Mouse (Mus musculus) neural tube, embryonic 12.5 days (tissue): Measurements from ENCODE around the gene Zfyve1. TPM values are rescaled to one million over a fixed set of nuclear protein-coding genes. Genes with fewer than 3 reads are reported as not detected.
A peak's percentile ranks its signal among the peaks of the same experiment; 100 is the strongest.

Source experiments
- ATAC-seq: fragments of 200-750 bp; cut with Nextera tagmentation; 2 replicates; pipeline ENCODE4 v1.8.0; 2017; ENCODE audit warnings: low read depth, mild to moderate bottlenecking, moderate TSS enrichment, moderate library complexity; ENCODE audit not compliant: low FRiP score
- H3K27ac ChIP-seq: fragments of 300-500 bp; sonication (generic); 2 replicates; pipeline ENCODE4 v1.5.1; 2016
- H3K27me3 ChIP-seq: fragments of 300-500 bp; sonication (generic); replicated peaks from 2 replicates; pipeline ENCODE4 v1.6.1; 2016; ENCODE audit warnings: mild to moderate bottlenecking
- H3K36me3 ChIP-seq: fragments of 300-500 bp; sonication (generic); 2 replicates; pipeline ENCODE4 v1.6.1; 2016; ENCODE audit warnings: mild to moderate bottlenecking
- H3K4me1 ChIP-seq: fragments of 300-500 bp; sonication (generic); 2 replicates; pipeline ENCODE4 v1.6.1; 2016
- H3K4me2 ChIP-seq: fragments of 300-500 bp; sonication (generic); replicated peaks from 2 replicates; pipeline ENCODE4 v1.6.1; 2016; ENCODE audit warnings: mild to moderate bottlenecking
- H3K4me3 ChIP-seq: fragments of 300-500 bp; sonication (generic); 2 replicates; pipeline ENCODE4 v1.5.1; 2016
- H3K9ac ChIP-seq: fragments of 300-500 bp; sonication (generic); 2 replicates; pipeline ENCODE4 v1.6.1; 2016; ENCODE audit warnings: mild to moderate bottlenecking
- H3K9me3 ChIP-seq: fragments of 300-500 bp; sonication (generic); 2 replicates; pipeline ENCODE4 v1.6.1; 2016; ENCODE audit warnings: mild to moderate bottlenecking
- WGBS: fragments of 180-500 bp; shearing (Covaris S2); methylation state at CpG from one replicate; pipeline ENCODE4 v1.1.7; 2016; 5-methylcytosine and 5-hydroxymethylcytosine counted together
- polyA plus RNA-seq: library from polyadenylated mRNA; unstranded; fragments of >200 nt; fragmentation: Nextera tagmentation; extraction: Ambion mirVana; gene quantifications from 2 replicates; pipeline ENCODE4 v1.2.1, GENCODE M21; 2016

Gene Zfyve1
- polyA plus RNA-seq, 1 experiment from 2014 or later: 34.7 TPM

DNA sequence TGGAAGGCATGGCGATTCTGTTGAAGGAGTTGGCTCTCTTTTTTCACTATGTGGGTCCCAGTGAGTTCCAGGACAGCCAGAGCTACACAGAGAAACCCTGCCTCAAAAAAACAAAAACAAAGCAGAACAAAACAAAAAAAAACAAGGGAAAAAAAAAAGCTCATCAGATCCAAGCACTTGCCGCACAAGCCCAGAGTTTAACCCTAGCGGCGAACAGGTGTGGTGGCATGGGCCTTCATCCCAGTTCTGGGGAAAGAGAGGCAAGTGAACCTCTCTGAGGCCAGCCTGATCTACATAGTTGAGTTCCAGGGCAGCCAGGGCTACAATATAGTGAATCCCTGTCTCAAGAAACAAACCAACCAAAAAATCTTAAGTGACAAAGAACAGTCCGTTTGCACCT is 19.6 kb downstream of the Zfyve1 start:
- no peak for ATAC-seq
- H3K9ac ChIP-seq: no peak overlapping the region
- peaks cover 12% of the 10 kb centered on the region; the same call in 1 of the 2 replicates for H3K4me1 ChIP-seq
- peaks cover 42% of the 10 kb centered on the region for H3K36me3 ChIP-seq
- H3K4me3 ChIP-seq: no peak overlapping the region
- H3K9me3 ChIP-seq: no peaks in the 10 kb centered on the region
- H3K27me3 ChIP-seq: no peaks in the 10 kb centered on the region
- WGBS: 95% methylated on average over 5 of the region's 5 CpGs
- H3K27ac ChIP-seq: no peak overlapping the region
- no peak overlapping the region for H3K4me2 ChIP-seq

DNA sequence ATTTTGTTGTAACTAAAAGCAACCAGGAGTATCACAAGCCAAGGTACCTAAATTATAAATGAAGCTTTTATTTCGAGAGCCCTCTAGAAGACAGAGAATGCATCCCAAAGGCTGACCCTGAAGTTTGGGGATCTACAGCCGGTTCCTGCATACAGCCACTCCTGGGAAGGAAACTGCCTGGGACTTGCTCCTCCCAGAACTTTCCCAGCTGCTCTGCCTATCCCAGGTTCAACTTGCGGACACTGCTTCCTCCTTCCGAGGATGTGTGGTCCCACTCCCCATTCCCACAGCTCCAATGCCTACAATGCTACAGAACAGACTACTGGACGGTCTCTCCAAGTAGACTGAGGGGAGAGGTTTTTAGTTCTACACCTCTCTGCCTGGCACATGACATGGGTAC is 24.3 kb downstream of the Zfyve1 start:
- WGBS: 87% methylated on average over 5 of the region's 5 CpGs
- Histone ChIP-seq H3K9ac (no peak overlapping the region), H3K36me3 (peaks cover 71% of the 10 kb centered on the region), H3K4me1 (no peaks in the 10 kb centered on the region), H3K4me2 (no peak overlapping the region), H3K27me3 (no peaks in the 10 kb centered on the region), H3K9me3 (no peaks in the 10 kb centered on the region), H3K27ac (no peak overlapping the region), H3K4me3 (no peak overlapping the region)
- no peak for ATAC-seq

DNA sequence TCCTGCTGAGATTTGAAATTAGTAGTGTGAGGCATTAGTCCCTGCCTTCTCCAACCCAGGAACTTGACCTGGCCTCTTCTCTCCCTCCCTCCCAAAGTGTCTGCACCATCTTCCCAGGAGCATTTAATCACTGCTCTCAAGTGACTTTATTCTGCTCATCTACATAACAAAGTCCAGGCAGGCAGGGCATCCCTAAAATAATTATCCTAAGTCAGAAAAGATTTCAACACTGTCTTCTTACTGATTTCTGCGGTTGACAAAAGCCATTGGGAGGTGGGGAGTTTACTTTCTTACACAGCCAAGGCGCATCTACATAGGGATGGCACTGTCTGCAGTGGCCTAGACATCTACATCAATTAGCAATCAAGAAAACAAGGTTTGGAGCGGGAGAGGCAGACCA is 27.2 kb downstream of the Zfyve1 start:
- Histone ChIP-seq H3K9me3 (no peaks in the 10 kb centered on the region), H3K4me1 (no peaks in the 10 kb centered on the region), H3K36me3 (peaks cover 77% of the 10 kb centered on the region), H3K27ac (no peak overlapping the region), H3K27me3 (no peaks in the 10 kb centered on the region), H3K4me2 (no peak overlapping the region), H3K4me3 (no peak overlapping the region), H3K9ac (no peak overlapping the region)
- WGBS: 77% methylated on average over 3 of the region's 3 CpGs
- no peak for ATAC-seq

GRCm38 (mm10) chr12:83562589-83562988 is 34.4 kb downstream of the Zfyve1 start:
- peaks cover 78% of the 10 kb centered on the region for H3K36me3 ChIP-seq
- no peak overlapping the region for H3K4me3 ChIP-seq
- H3K4me1 ChIP-seq: no peaks in the 10 kb centered on the region
- H3K27me3 ChIP-seq: no peaks in the 10 kb centered on the region
- H3K27ac ChIP-seq: no peak overlapping the region
- no peaks in the 10 kb centered on the region for H3K9me3 ChIP-seq
- 95% methylated on average over 3 of the region's 3 CpGs for WGBS
- H3K4me2 ChIP-seq: no peak overlapping the region
- no peak overlapping the region for H3K9ac ChIP-seq
- no peak for ATAC-seq

DNA sequence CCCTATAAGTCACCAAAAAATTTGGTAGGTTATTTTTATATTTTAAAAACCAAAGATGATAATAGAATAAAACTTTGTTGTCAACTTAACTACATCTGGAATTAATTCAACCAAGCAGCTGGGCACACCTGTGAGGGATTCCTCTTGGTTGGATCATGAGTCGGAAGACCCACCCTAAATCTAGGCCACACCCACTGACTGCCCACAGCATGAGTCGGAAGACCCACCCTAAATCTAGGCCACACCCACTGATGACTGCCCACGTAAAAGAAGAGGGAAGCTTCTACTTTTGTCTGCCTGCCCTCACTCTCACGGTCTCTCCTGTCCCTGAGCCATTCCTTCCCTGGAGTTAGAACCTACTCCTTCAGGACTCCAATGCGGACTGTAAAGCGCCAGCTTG is 36.8 kb downstream of the Zfyve1 start:
- 69% methylated on average over 6 of the region's 6 CpGs for WGBS
- no peaks in the 10 kb centered on the region for H3K9me3 ChIP-seq
- H3K27ac ChIP-seq: no peak overlapping the region
- no peaks in the 10 kb centered on the region for H3K27me3 ChIP-seq
- no peak for ATAC-seq
- H3K4me1 ChIP-seq: no peaks in the 10 kb centered on the region
- no peak overlapping the region for H3K4me3 ChIP-seq
- H3K4me2 ChIP-seq: no peak overlapping the region
- H3K36me3 ChIP-seq: peaks cover 81% of the 10 kb centered on the region
- H3K9ac ChIP-seq: no peak overlapping the region

DNA sequence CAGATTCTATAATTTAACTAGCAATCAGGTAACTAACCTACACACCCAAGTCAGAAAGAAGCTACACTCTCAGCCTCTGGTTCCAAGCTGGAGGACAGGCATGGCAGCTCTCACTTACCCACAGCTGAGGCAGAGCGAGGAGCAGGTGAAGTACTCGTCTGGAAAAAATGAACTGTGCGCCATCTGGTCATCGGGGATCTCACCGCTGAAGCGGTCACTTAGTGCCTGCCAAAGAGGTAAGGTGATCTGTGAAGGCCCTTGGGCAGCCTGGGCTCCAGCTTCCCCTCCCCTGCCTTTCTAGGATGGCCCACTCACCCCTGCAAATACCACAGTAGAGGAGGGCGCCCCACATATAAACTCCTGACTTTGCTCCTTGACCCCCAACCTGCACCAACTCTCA is 38.5 kb downstream of the Zfyve1 start:
- H3K27me3 ChIP-seq: no peaks in the 10 kb centered on the region
- peaks cover 86% of the 10 kb centered on the region for H3K36me3 ChIP-seq
- H3K27ac ChIP-seq: no peak overlapping the region
- no peaks in the 10 kb centered on the region for H3K4me1 ChIP-seq
- no peaks in the 10 kb centered on the region for H3K9me3 ChIP-seq
- WGBS: 92% methylated on average over 7 of the region's 7 CpGs
- H3K4me2 ChIP-seq: no peak overlapping the region
- no peak overlapping the region for H3K4me3 ChIP-seq
- H3K9ac ChIP-seq: no peak overlapping the region
- ATAC-seq: no peak

DNA sequence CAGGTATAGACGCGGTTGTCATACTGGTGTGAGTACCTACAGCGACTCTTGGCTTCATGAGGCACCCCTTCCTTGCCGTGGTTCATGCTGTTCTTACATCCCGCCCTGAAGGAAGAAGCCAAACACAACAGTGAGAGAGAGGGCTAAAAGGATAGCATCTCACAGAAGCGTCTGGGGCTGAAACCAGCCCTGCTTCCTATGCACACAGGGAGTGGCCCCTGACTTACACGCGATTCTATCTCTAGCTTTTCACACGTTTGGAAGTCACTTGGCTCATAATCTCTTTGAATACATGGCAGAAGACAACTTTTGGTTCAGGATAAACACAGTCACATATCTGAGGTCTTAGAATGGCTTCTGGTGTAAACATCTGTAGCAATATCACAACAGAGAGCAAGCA is 41.4 kb downstream of the Zfyve1 start:
- Histone ChIP-seq H3K9ac (no peak overlapping the region), H3K36me3 (peaks cover 85% of the 10 kb centered on the region), H3K4me1 (no peaks in the 10 kb centered on the region), H3K27me3 (no peaks in the 10 kb centered on the region), H3K4me2 (no peak overlapping the region), H3K27ac (no peak overlapping the region), H3K9me3 (no peaks in the 10 kb centered on the region), H3K4me3 (no peak overlapping the region)
- no peak for ATAC-seq
- WGBS: 77% methylated on average over 9 of the region's 9 CpGs

- Histone ChIP-seq H3K27me3 (no peaks in the 10 kb centered on the region), H3K4me3 (no peak overlapping the region), H3K4me1 (no peaks in the 10 kb centered on the region), H3K27ac (no peak overlapping the region), H3K36me3 (peaks cover 94% of the 10 kb centered on the region), H3K9ac (no peak overlapping the region), H3K4me2 (no peak overlapping the region), H3K9me3 (no peaks in the 10 kb centered on the region)
- ATAC-seq: no peak
- 93% methylated on average over 4 of the region's 4 CpGs for WGBS
Measured at GRCm38 (mm10) chr12:83553816-83554215, 43.2 kb downstream of the Zfyve1 start.

DNA sequence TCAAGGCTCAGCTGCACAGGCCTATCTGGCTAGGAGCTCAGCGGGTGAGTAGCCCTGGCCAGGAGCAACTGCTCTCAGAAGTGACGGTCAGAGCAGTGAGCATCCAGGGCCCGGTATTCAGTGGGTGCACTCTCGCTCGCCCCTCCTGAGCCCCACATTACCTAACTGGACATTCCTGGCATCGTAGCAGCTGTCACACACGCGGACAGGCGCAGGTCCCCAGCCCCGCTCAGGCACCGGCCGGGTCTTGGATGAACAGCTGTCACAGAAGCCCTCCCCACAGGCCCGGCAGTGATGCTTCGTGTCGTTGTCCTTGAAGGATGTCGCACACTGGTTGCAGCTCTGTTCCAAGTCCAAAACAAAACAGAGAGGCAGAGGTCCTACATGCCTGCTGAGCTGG is 45.7 kb downstream of the Zfyve1 start:
- Histone ChIP-seq H3K27me3 (no peaks in the 10 kb centered on the region), H3K27ac (no peak overlapping the region), H3K9ac (no peak overlapping the region), H3K4me2 (no peak overlapping the region), H3K9me3 (no peaks in the 10 kb centered on the region), H3K4me1 (no peaks in the 10 kb centered on the region), H3K36me3 (peaks cover 91% of the 10 kb centered on the region), H3K4me3 (no peak overlapping the region)
- 92% methylated on average over 16 of the region's 16 CpGs for WGBS
- no peak for ATAC-seq

GRCm38 (mm10) chr12:83544791-83545190 is 52.2 kb downstream of the Zfyve1 start:
- Histone ChIP-seq H3K27ac (no peak overlapping the region), H3K36me3 (peaks cover 60% of the 10 kb centered on the region), H3K9me3 (no peaks in the 10 kb centered on the region), H3K4me1 (no peaks in the 10 kb centered on the region), H3K4me2 (no peak overlapping the region), H3K27me3 (no peaks in the 10 kb centered on the region), H3K4me3 (no peak overlapping the region), H3K9ac (no peak overlapping the region)
- no peak for ATAC-seq

GRCm38 (mm10) chr12:83543997-83544396 is 53.0 kb downstream of the Zfyve1 start:
- no peak overlapping the region for H3K4me2 ChIP-seq
- no peaks in the 10 kb centered on the region for H3K27me3 ChIP-seq
- no peak overlapping the region for H3K9ac ChIP-seq
- no peak for ATAC-seq
- H3K36me3 ChIP-seq: peaks cover 59% of the 10 kb centered on the region
- no peaks in the 10 kb centered on the region for H3K9me3 ChIP-seq
- WGBS: 89% methylated on average over 7 of the region's 7 CpGs
- no peaks in the 10 kb centered on the region for H3K4me1 ChIP-seq
- H3K27ac ChIP-seq: no peak overlapping the region
- no peak overlapping the region for H3K4me3 ChIP-seq

- Histone ChIP-seq H3K27ac (no peak overlapping the region), H3K9me3 (no peaks in the 10 kb centered on the region), H3K27me3 (no peaks in the 10 kb centered on the region), H3K4me1 (peaks cover 9% of the 10 kb centered on the region), H3K4me2 (no peak overlapping the region), H3K4me3 (no peak overlapping the region), H3K9ac (no peak overlapping the region), H3K36me3 (peaks cover 57% of the 10 kb centered on the region)
- peak; percentile 82 for ATAC-seq
- WGBS: 55% methylated on average over 9 of the region's 9 CpGs
Measured at GRCm38 (mm10) chr12:83536039-83536438, 61.0 kb downstream of the Zfyve1 start.

DNA sequence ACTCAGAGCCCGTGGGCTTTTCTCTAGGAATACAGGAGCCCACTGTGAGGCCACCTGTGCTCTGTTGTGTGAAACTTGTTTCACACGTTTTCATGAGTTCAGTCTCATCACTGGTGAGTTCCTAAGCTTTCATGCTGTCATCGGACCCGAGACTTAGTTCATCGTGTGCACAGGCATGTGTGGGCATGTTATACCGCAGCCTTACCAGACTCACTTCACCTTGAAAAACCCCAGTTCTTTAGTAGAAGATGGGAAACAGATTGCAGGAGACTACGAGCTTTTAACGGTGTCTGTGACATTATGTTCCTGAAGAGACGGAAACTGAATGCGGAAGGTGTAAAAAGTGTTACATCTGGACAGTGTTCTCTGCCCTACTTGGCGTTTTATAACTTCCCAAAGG is 61.6 kb downstream of the Zfyve1 start:
- H3K36me3 ChIP-seq: peaks cover 55% of the 10 kb centered on the region
- H3K4me2 ChIP-seq: no peak overlapping the region
- no peaks in the 10 kb centered on the region for H3K9me3 ChIP-seq
- no peak overlapping the region for H3K27ac ChIP-seq
- H3K27me3 ChIP-seq: no peaks in the 10 kb centered on the region
- H3K4me1 ChIP-seq: peaks cover 9% of the 10 kb centered on the region
- H3K9ac ChIP-seq: no peak overlapping the region
- WGBS: 89% methylated on average over 11 of the region's 11 CpGs
- no peak overlapping the region for H3K4me3 ChIP-seq
- ATAC-seq: no peak
